Mouse (Mus musculus) E14TG2a.4 (cell line): ENCODE measurements at regions not wholly inside any gene's neighbourhood (a gene's known extent, or its start where the extent isn't known, plus 50 kb on each side); places are given as distances from the start of the nearest gene placed in this dataset.

Source experiments
- H3K27me3 ChIP-seq: 2 replicates; pipeline ENCODE4 v1.6.1; 2014; ENCODE audit warnings: low read length, control low read depth; ENCODE audit not compliant: insufficient read depth
- H3K36me3 ChIP-seq: 2 replicates; pipeline ENCODE4 v1.6.1; 2014; ENCODE audit warnings: low read length, control low read depth; ENCODE audit not compliant: insufficient read depth
- H3K4me1 ChIP-seq: replicated peaks from 2 replicates; pipeline ENCODE4 v1.6.1; 2014; ENCODE audit warnings: low read depth, low read length, control low read depth
- H3K4me3 ChIP-seq: replicated peaks from 2 replicates; pipeline ENCODE4 v1.5.1; 2014; ENCODE audit warnings: mild to moderate bottlenecking, low read length
- H3K9me3 ChIP-seq: 2 replicates; pipeline ENCODE4 v1.6.1; 2014; ENCODE audit warnings: low read length, control low read depth
- CTCF ChIP-seq: conservative IDR thresholded peaks from 2 replicates; pipeline ENCODE4 v1.5.1; 2014; ENCODE audit warnings: low read length
- NANOG ChIP-seq: IDR thresholded peaks from 2 replicates; pipeline ENCODE4 v1.6.1; 2014; ENCODE audit warnings: borderline replicate concordance, low read length, mixed read lengths
- POU5F1 ChIP-seq: IDR thresholded peaks from 2 replicates; pipeline ENCODE4 v1.6.1; 2014; ENCODE audit warnings: low read length, borderline replicate concordance

- no peaks in the 10 kb centered on the region for H3K27me3 ChIP-seq
- no peaks in the 10 kb centered on the region for H3K36me3 ChIP-seq
- peaks cover 4% of the 10 kb centered on the region; the same call in 1 of the 2 replicates for H3K4me1 ChIP-seq
- H3K4me3 ChIP-seq, result no peak overlapping the region
- TF ChIP-seq NANOG (no peak), POU5F1 (no peak), CTCF (no peak)
- no peaks in the 10 kb centered on the region for H3K9me3 ChIP-seq
Observed at GRCm38 (mm10) chr14:99745209-99745608, 446.7 kb downstream of the Klf5 start.

- Histone ChIP-seq H3K9me3 (no peaks in the 10 kb centered on the region), H3K36me3 (no peaks in the 10 kb centered on the region), H3K4me1 (peaks cover 4% of the 10 kb centered on the region; the same call in 1 of the 2 replicates), H3K4me3 (no peak overlapping the region), H3K27me3 (no peaks in the 10 kb centered on the region)
- no peak for TF ChIP-seq CTCF
- no peak for TF ChIP-seq POU5F1
- no peak for TF ChIP-seq NANOG
Observed at GRCm38 (mm10) chr14:99748166-99748565, 449.7 kb downstream of the Klf5 start.

GRCm38 (mm10) chr14:99749308-99750305, 451.1 kb downstream of the Klf5 start:
- Histone ChIP-seq H3K4me3 (no peak overlapping the region), H3K9me3 (no peaks in the 10 kb centered on the region), H3K27me3 (no peaks in the 10 kb centered on the region), H3K36me3 (no peaks in the 10 kb centered on the region), H3K4me1 (peaks cover 4% of the 10 kb centered on the region; the same call in 1 of the 2 replicates)
- TF ChIP-seq POU5F1 (no peak), CTCF (no peak), NANOG (no peak)

GRCm38 (mm10) chr14:99758045-99758444, 459.6 kb downstream of the Klf5 start:
- Histone ChIP-seq H3K4me3 (no peak overlapping the region), H3K27me3 (no peaks in the 10 kb centered on the region), H3K4me1 (no peaks in the 10 kb centered on the region), H3K9me3 (no peaks in the 10 kb centered on the region), H3K36me3 (no peaks in the 10 kb centered on the region)
- TF ChIP-seq NANOG, result no peak
- no peak for TF ChIP-seq POU5F1

GRCm38 (mm10) chr14:99763336-99763735, 464.8 kb downstream of the Klf5 start:
- no peaks in the 10 kb centered on the region for H3K27me3 ChIP-seq
- no peak overlapping the region for H3K4me3 ChIP-seq
- H3K4me1 ChIP-seq, result no peaks in the 10 kb centered on the region
- H3K9me3 ChIP-seq, result no peaks in the 10 kb centered on the region
- H3K36me3 ChIP-seq, result no peaks in the 10 kb centered on the region
- TF ChIP-seq CTCF, result no peak
- TF ChIP-seq NANOG, result no peak
- no peak for TF ChIP-seq POU5F1

DNA sequence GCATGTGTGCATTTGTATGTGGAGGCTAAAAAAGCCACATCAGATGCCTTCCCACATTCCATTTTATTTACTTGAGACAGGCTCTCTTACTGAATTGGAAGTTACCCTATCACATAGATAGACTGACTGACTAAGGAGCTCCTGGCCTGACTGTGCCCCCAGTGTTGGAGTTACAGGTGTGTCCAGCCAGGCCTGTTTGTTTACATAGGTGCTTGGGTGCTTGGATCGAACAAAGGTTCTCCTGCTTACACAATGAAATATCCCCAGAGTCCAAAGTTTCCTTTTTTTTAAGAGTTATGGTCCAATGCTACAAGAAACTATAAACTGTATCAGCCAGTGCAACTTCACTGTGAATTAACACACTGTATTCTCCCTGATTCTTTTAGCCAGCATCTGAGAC, 472.5 kb downstream of the Klf5 start:
- no peak for TF ChIP-seq NANOG
- no peak for TF ChIP-seq CTCF
- no peak for TF ChIP-seq POU5F1
- no peaks in the 10 kb centered on the region for H3K27me3 ChIP-seq
- H3K4me3 ChIP-seq, result no peak overlapping the region
- H3K4me1 ChIP-seq, result peaks cover 15% of the 10 kb centered on the region
- no peaks in the 10 kb centered on the region for H3K9me3 ChIP-seq
- no peaks in the 10 kb centered on the region for H3K36me3 ChIP-seq

- Histone ChIP-seq H3K4me1 (peaks cover 21% of the 10 kb centered on the region), H3K36me3 (no peaks in the 10 kb centered on the region), H3K27me3 (no peaks in the 10 kb centered on the region), H3K4me3 (no peak overlapping the region), H3K9me3 (no peaks in the 10 kb centered on the region)
- TF ChIP-seq CTCF (no peak), POU5F1 (no peak), NANOG (no peak)
Observed at GRCm38 (mm10) chr14:99772774-99773423, 474.4 kb downstream of the Klf5 start.

GRCm38 (mm10) chr14:99778477-99778876, 480.0 kb downstream of the Klf5 start:
- H3K9me3 ChIP-seq, result no peaks in the 10 kb centered on the region
- H3K4me1 ChIP-seq, result peaks cover 19% of the 10 kb centered on the region
- no peaks in the 10 kb centered on the region for H3K36me3 ChIP-seq
- no peak overlapping the region for H3K4me3 ChIP-seq
- H3K27me3 ChIP-seq, result no peaks in the 10 kb centered on the region
- TF ChIP-seq CTCF (no peak), POU5F1 (no peak), NANOG (no peak)
